Mouse (Mus musculus) limb, embryonic 15.5 days (tissue): ENCODE data around the gene Eef1akmt1. TPM values are rescaled to one million over a fixed set of nuclear protein-coding genes. Genes with fewer than 3 reads are reported as not detected.
A peak's percentile ranks its signal among the peaks of the same experiment; 100 is the strongest.

Experiments used
- ATAC-seq: fragments of 200-750 bp; cut with Nextera tagmentation; 2 replicates; pipeline ENCODE4 v1.8.0; 2017; ENCODE audit warnings: low read depth, moderate TSS enrichment; ENCODE audit not compliant: insufficient number of reproducible peaks, low FRiP score, low TSS enrichment
- H3K27ac ChIP-seq: fragments of 300-500 bp; sonication (generic); 2 replicates; pipeline ENCODE4 v1.5.1; 2015; ENCODE audit warnings: moderate library complexity, mild to moderate bottlenecking, inconsistent platforms
- H3K27me3 ChIP-seq: fragments of 300-500 bp; sonication (generic); 2 replicates; pipeline ENCODE4 v1.6.1; 2015; ENCODE audit warnings: inconsistent platforms
- H3K36me3 ChIP-seq: fragments of 300-500 bp; sonication (generic); 2 replicates; pipeline ENCODE4 v1.6.1; 2015; ENCODE audit warnings: inconsistent platforms
- H3K4me1 ChIP-seq: fragments of 300-500 bp; sonication (generic); 2 replicates; pipeline ENCODE4 v1.6.1; 2015; ENCODE audit warnings: inconsistent platforms
- H3K4me2 ChIP-seq: fragments of 300-500 bp; sonication (generic); 2 replicates; pipeline ENCODE4 v1.6.1; 2015; ENCODE audit warnings: mild to moderate bottlenecking, inconsistent platforms
- H3K4me3 ChIP-seq: fragments of 300-500 bp; sonication (generic); 2 replicates; pipeline ENCODE4 v1.5.1; 2015; ENCODE audit warnings: mild to moderate bottlenecking, inconsistent platforms
- H3K9ac ChIP-seq: fragments of 300-500 bp; sonication (generic); 2 replicates; pipeline ENCODE4 v1.6.1; 2015; ENCODE audit warnings: inconsistent platforms
- H3K9me3 ChIP-seq: fragments of 300-500 bp; sonication (generic); 2 replicates; pipeline ENCODE4 v1.6.1; 2016; ENCODE audit warnings: inconsistent platforms
- WGBS: fragments of 180-500 bp; shearing (Covaris S2); methylation state at CpG from one replicate; pipeline ENCODE4 v1.1.7; 2015; 5-methylcytosine and 5-hydroxymethylcytosine counted together
- polyA plus RNA-seq: library from polyadenylated mRNA; unstranded; fragments of >200 nt; fragmentation: Nextera tagmentation; extraction: Ambion mirVana; gene quantifications from 2 replicates; pipeline ENCODE4 v1.2.1, GENCODE M21; 2015

Eef1akmt1 gene
- 88.8 and 89.8 TPM in 2 replicates for polyA plus RNA-seq

DNA sequence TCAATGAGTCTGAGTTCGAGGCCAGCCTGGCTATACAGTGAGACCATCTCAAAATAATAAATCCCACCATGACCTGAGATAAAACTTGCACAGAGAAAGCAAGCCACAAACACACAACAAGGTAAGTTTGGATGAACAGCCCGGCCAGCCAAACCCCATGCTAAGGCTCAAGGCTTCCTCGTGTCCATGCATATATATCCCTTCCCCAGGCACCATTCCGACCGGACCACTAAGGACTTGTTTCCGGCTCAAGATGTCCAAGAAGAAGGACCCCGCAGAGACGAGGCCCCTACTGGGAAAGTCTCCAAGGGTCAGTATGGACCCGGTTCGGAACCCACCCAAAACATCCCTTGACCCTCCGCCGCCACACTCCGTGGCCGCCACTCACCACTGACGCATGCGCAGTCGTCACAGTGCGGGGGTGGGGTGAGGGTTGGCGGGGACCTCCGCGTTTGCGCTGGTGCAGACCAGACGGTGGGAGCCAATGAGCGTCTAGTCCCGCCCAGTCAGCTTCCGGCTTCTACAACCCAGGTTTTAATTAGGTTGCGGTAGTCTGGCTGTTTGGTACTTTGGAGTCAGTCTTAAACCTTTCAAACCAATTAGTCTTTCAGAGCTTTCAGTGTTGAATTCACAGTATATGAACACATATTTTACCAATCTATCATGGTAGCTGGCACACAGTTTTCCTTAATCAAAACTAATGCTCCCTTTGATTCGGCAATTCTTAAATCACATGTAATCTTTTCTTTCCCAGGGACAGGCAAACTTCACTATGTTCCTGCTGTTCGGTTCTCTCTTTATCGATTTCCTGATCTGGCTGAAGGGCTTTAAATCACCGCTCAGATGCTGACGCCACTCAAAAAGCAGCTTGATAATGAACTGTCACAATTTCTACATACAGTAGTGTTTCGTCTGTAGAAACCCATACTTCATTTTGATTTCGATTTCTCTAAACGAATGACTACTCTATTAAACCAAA is at the start of gene Eef1akmt1:
TSS of gene Eef1akmt1 (minus strand) at position 458 of the 979 bp plus-strand sequence.
- WGBS: 7% methylated on average over 35 of the region's 35 CpGs
- H3K9ac ChIP-seq: peak within 1 kb of the TSS; percentile 69

GRCm38 (mm10) chr14:57620598-57621236 is 49.3 kb upstream of the Eef1akmt1 start:
- Histone ChIP-seq H3K4me3 (no peak overlapping the region), H3K27ac (no peak overlapping the region), H3K4me2 (no peak overlapping the region), H3K4me1 (no peaks in the 10 kb centered on the region), H3K9me3 (no peaks in the 10 kb centered on the region), H3K27me3 (no peaks in the 10 kb centered on the region), H3K9ac (no peak overlapping the region), H3K36me3 (peaks cover 26% of the 10 kb centered on the region)
- WGBS: 48% methylated on average over 4 of the region's 4 CpGs
- no peak for ATAC-seq

More for the DNA sequence above, at the start of gene Eef1akmt1:
- peak; percentile 98 for ATAC-seq
- peak within 1 kb of the TSS; percentile 70 for H3K4me3 ChIP-seq
- no peaks in the 10 kb centered on the region for H3K27me3 ChIP-seq
- H3K27ac ChIP-seq: peak within 1 kb of the TSS; percentile 85
- H3K9me3 ChIP-seq: no peaks in the 10 kb centered on the region
- peaks cover 3% of the 10 kb centered on the region; the same call in 1 of the 2 replicates for H3K36me3 ChIP-seq
- H3K4me2 ChIP-seq: peak within 1 kb of the TSS; percentile 54
- peaks cover 3% of the 10 kb centered on the region; the same call in 1 of the 2 replicates for H3K4me1 ChIP-seq

DNA sequence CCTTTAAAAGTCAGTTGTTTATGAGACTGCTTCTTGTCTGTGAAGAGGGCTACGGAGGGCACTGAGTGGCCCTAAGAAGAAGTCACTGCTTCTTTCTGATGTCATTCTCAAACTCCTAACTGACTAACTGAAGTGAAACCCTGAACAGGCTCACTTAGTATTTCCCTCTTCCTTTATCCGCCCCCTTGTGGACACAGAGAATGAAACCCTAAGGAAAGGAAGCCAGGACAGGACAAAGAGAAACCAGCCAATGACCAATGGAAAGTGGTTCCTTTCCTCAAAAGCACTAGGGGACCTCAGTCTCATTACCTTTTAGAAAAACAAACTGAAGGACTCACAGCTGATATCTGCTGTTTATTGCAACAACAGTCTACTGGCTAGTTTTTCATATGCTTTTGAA is 48.1 kb upstream of the Eef1akmt1 start:
- H3K4me3 ChIP-seq: no peak overlapping the region
- H3K36me3 ChIP-seq: peaks cover 19% of the 10 kb centered on the region
- ATAC-seq: no peak
- no peak overlapping the region for H3K4me2 ChIP-seq
- WGBS: 55% methylated on average over 2 of the region's 2 CpGs
- no peaks in the 10 kb centered on the region for H3K4me1 ChIP-seq
- no peaks in the 10 kb centered on the region for H3K9me3 ChIP-seq
- H3K27ac ChIP-seq: no peak overlapping the region
- H3K27me3 ChIP-seq: no peaks in the 10 kb centered on the region
- no peak overlapping the region for H3K9ac ChIP-seq

DNA sequence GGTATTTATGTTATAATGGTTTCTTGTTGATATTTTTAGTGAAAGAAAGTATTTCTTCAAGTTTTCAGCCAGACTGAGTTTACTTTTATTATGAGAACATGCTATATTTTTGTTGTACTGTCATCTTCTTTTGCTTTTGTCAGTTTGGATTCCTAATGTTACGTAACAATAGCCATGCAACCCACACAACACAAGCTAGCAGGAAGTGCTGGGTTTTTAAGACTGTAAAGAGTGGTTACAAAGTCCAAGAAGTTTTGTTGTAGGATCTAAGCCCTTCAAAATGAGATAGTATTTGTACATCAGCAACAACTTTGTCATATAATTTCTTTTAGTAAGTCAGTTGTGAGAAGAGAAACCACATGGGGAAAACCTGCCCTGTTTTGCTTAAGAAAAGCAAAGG is 46.3 kb upstream of the Eef1akmt1 start:
- no peak overlapping the region for H3K4me2 ChIP-seq
- H3K4me3 ChIP-seq: no peak overlapping the region
- no peaks in the 10 kb centered on the region for H3K27me3 ChIP-seq
- peaks cover 9% of the 10 kb centered on the region; the same call in 1 of the 2 replicates for H3K36me3 ChIP-seq
- H3K27ac ChIP-seq: no peak overlapping the region
- no peak overlapping the region for H3K9ac ChIP-seq
- no peaks in the 10 kb centered on the region for H3K9me3 ChIP-seq
- 96% methylated on average over 1 of the region's 1 CpGs for WGBS
- no peaks in the 10 kb centered on the region for H3K4me1 ChIP-seq
- no peak for ATAC-seq

DNA sequence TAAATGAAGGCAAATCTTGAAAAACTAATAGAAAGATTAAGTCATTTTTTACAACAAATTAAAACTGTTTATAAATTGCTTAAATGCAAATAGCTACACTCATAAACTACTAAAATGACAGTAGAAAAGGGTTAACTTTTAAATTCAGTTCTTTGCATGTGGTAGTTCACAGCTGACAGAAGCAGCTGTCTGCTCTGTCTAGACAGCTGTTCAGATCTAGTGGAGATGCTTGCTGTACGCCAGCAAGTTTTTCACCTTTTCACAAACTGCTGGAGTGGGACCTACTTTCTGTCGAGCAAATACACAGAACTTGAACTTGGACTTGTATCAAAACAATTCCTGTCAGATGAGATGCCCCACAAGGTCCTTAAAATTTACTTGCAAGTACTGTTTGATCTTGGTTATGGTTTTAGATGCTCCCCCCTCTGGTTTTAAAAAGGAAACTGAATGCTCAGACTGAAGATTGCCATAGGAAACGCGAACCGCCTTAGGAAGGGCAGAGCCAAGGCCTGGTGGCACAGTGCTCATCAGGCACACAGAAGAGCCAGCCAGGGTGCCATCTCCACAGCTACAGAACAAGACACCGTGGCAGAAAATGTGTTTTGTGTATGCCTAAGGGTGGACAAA is 45.0 kb upstream of the Eef1akmt1 start:
- no peak overlapping the region for H3K27ac ChIP-seq
- no peak overlapping the region for H3K4me3 ChIP-seq
- H3K27me3 ChIP-seq: no peaks in the 10 kb centered on the region
- ATAC-seq: no peak
- H3K9me3 ChIP-seq: no peaks in the 10 kb centered on the region
- H3K4me1 ChIP-seq: no peaks in the 10 kb centered on the region
- no peak overlapping the region for H3K9ac ChIP-seq
- H3K36me3 ChIP-seq: peaks cover 4% of the 10 kb centered on the region; the same call in 1 of the 2 replicates
- 72% methylated on average over 6 of the region's 6 CpGs for WGBS
- no peak overlapping the region for H3K4me2 ChIP-seq

- Histone ChIP-seq H3K9ac (no peak overlapping the region), H3K4me1 (no peaks in the 10 kb centered on the region)
Observed at GRCm38 (mm10) chr14:57615828-57616227, 44.4 kb upstream of the Eef1akmt1 start.

GRCm38 (mm10) chr14:57611034-57611433 is 39.6 kb upstream of the Eef1akmt1 start:
- Histone ChIP-seq H3K4me1 (peaks cover 10% of the 10 kb centered on the region), H3K27me3 (no peaks in the 10 kb centered on the region), H3K4me2 (no peak overlapping the region), H3K9ac (no peak overlapping the region), H3K36me3 (no peaks in the 10 kb centered on the region), H3K9me3 (no peaks in the 10 kb centered on the region), H3K4me3 (no peak overlapping the region), H3K27ac (peak overlapping the region; percentile 1; the same call in 1 of the 2 replicates)
- no peak for ATAC-seq
- 39% methylated on average over 2 of the region's 2 CpGs for WGBS

More at GRCm38 (mm10) chr14:57615828-57616227, 44.4 kb upstream of the Eef1akmt1 start:
- ATAC-seq: no peak
- no peak overlapping the region for H3K4me3 ChIP-seq
- WGBS: 91% methylated on average over 6 of the region's 6 CpGs
- no peak overlapping the region for H3K4me2 ChIP-seq
- H3K36me3 ChIP-seq: peaks cover 4% of the 10 kb centered on the region; the same call in 1 of the 2 replicates
- no peaks in the 10 kb centered on the region for H3K9me3 ChIP-seq
- no peaks in the 10 kb centered on the region for H3K27me3 ChIP-seq
- H3K27ac ChIP-seq: no peak overlapping the region

DNA sequence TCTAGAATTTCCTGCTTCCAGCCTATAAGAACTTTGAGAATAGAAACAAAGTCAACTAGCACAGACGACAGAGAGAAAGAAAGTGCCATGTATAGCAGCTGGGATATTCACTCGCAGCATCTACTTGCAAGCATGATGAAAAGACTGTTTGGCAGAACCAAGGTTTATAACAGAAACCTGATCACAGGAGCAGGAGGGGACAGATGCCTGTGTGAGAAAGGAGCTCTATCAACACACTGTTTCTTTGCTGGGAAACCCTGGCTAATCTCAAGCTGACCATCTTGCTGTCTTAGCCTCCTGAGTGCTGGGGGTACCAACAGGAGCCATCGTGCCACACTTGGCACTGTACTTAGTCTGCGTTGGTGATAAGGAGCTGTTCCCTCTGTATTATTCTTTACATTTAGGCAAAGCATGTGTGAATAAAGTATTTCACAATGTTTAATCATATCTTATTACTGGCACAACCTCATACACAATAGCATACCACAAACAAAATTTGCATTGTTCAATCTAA is 38.5 kb upstream of the Eef1akmt1 start:
- no peak overlapping the region for H3K4me2 ChIP-seq
- no peak overlapping the region for H3K27ac ChIP-seq
- H3K27me3 ChIP-seq: no peaks in the 10 kb centered on the region
- no peak overlapping the region for H3K4me3 ChIP-seq
- WGBS: 72% methylated on average over 4 of the region's 4 CpGs
- H3K9me3 ChIP-seq: no peaks in the 10 kb centered on the region
- no peaks in the 10 kb centered on the region for H3K36me3 ChIP-seq
- ATAC-seq: no peak
- H3K4me1 ChIP-seq: peaks cover 10% of the 10 kb centered on the region
- H3K9ac ChIP-seq: no peak overlapping the region

GRCm38 (mm10) chr14:57607500-57607899 is 36.1 kb upstream of the Eef1akmt1 start:
- Histone ChIP-seq H3K27ac (peak overlapping the region; percentile 65), H3K4me3 (no peak overlapping the region), H3K4me1 (peaks cover 10% of the 10 kb centered on the region), H3K27me3 (no peaks in the 10 kb centered on the region), H3K9me3 (no peaks in the 10 kb centered on the region), H3K4me2 (no peak overlapping the region), H3K36me3 (peaks cover 13% of the 10 kb centered on the region), H3K9ac (no peak overlapping the region)
- ATAC-seq: peak; percentile 65; the same call in 1 of the 2 replicates
- WGBS: 0% methylated on average over 1 of the region's 1 CpGs

GRCm38 (mm10) chr14:57606663-57607365 is 35.4 kb upstream of the Eef1akmt1 start:
- Histone ChIP-seq H3K27me3 (no peaks in the 10 kb centered on the region), H3K36me3 (peaks cover 19% of the 10 kb centered on the region), H3K4me3 (no peak overlapping the region), H3K9ac (no peak overlapping the region), H3K4me2 (no peak overlapping the region), H3K9me3 (no peaks in the 10 kb centered on the region), H3K27ac (no peak overlapping the region), H3K4me1 (peaks cover 10% of the 10 kb centered on the region)
- WGBS: 51% methylated on average over 8 of the region's 8 CpGs
- no peak for ATAC-seq

- no peak overlapping the region for H3K27ac ChIP-seq
- WGBS: 89% methylated on average over 5 of the region's 5 CpGs
- no peak overlapping the region for H3K9ac ChIP-seq
- H3K4me1 ChIP-seq: no peaks in the 10 kb centered on the region
- H3K36me3 ChIP-seq: peaks cover 71% of the 10 kb centered on the region
- H3K4me2 ChIP-seq: no peak overlapping the region
- H3K4me3 ChIP-seq: no peak overlapping the region
- no peaks in the 10 kb centered on the region for H3K27me3 ChIP-seq
- no peak for ATAC-seq
- H3K9me3 ChIP-seq: no peaks in the 10 kb centered on the region
Observed at GRCm38 (mm10) chr14:57593279-57593678, 21.9 kb upstream of the Eef1akmt1 start.
